Mouse (Mus musculus): ENCODE data around the gene Ptpra. TPM values are rescaled to one million over a fixed set of nuclear protein-coding genes. Genes with fewer than 3 reads are reported as not detected.
"Not testable (repeated sequence)": the region's sequence is repeated elsewhere in the genome, so short reads cannot be mapped to it uniquely, and the experiment has no call there.

Ptpra gene
- polyA plus RNA-seq, 1 experiment from 2014 or later = 142 TPM

DNA sequence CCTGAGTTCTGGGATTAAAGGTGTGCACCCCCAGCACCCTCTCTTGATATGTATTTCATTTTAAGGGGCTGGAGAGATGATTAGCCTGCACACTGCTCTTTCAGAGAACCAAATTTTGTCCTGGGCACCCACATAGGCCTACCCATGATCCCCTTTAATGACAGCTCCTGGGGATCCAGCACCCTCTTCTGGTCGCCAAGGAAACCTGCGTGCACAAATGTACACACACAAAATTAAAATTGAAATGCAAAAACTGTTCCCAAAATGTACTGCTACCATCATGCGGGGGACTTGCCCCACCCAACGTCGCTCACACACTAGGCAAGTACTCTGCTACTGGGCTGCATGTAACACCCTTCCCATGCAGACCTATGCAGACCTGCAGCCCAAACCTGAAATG lies 124.9 kb downstream of the Ptpra start:
- Histone ChIP-seq H3K4me1 (peaks cover 7% of the 10 kb centered on the region; the same call in 1 of the 2 replicates), H3K4me2 (no peak overlapping the region), H3K27ac (no peak overlapping the region), H3K9me3 (no peaks in the 10 kb centered on the region), H3K4me3 (no peak overlapping the region), H3K27me3 (replicated peaks) (peaks cover 58% of the 10 kb centered on the region), H3K9ac (no peak overlapping the region), H3K36me3 (replicated peaks) (no peaks in the 10 kb centered on the region)
- 83% methylated on average over 5 of the region's 5 CpGs for WGBS
- ATAC-seq (replicated peaks) = no peak

DNA sequence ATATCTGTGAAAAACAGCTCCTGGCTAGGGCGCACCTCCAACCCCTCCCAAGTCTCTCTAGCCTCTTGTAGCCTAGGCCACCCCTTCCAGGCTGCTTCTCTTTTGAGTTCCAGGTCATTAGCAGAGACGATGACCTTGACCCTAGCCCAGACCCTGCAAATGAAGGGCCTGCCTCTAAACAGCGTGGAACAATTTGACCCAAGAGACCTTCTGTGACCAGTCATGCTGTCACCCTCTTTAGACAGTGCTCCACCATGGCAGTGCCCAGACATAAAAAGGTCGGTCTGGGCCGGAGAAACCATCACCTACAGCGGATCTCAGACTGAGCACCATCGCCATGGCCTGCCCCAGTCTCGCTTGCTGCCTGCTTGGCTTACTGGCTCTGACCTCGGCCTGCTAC lies 125.8 kb downstream of the Ptpra start, which contains the start of gene Oxt:
Gene Oxt, plus strand, starts transcription at position 301 of the 400 bp plus-strand sequence.
- Histone ChIP-seq H3K4me2 (peak within 1 kb of the TSS; percentile 50), H3K27me3 (replicated peaks) (peaks cover 68% of the 10 kb centered on the region), H3K36me3 (replicated peaks) (no peaks in the 10 kb centered on the region), H3K27ac (no peak within 1 kb of the TSS), H3K9ac (0 out of 2 replicates have a peak within 1 kb of the TSS, but pooled peaks have one; percentile 16), H3K9me3 (no peaks in the 10 kb centered on the region), H3K4me3 (peak within 1 kb of the TSS; percentile 26), H3K4me1 (peaks cover 14% of the 10 kb centered on the region; the same call in 1 of the 2 replicates)
- no peak for ATAC-seq (replicated peaks)
- WGBS = 40% methylated on average over 9 of the region's 9 CpGs

DNA sequence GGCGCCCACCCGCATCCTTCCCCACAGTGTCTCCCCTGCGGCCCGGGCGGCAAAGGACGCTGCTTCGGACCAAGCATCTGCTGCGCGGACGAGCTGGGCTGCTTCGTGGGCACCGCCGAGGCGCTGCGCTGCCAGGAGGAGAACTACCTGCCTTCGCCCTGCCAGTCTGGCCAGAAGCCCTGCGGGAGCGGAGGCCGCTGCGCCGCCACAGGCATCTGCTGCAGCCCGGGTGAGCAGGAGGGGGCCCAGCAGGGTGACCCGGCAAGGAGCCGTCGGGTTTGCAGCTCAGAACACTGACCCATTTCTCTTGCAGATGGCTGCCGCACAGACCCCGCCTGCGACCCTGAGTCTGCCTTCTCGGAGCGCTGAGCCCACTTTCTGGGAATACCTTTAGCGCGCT lies 126.5 kb downstream of the Ptpra start:
- peaks cover 17% of the 10 kb centered on the region; the same call in 1 of the 2 replicates for H3K4me1 ChIP-seq
- H3K9ac ChIP-seq = 0 out of 2 replicates have a peak overlapping the region, but pooled peaks have one; percentile 16
- H3K27me3 ChIP-seq (replicated peaks) = peaks cover 74% of the 10 kb centered on the region
- ATAC-seq (replicated peaks); H3K9me3 ChIP-seq; H3K36me3 ChIP-seq (replicated peaks); H3K27ac ChIP-seq: not testable (repeated sequence)
- H3K4me2 ChIP-seq = peak overlapping the region; percentile 50
- under 1% methylated on average over 32 of the region's 32 CpGs for WGBS
- peak overlapping the region; percentile 26 for H3K4me3 ChIP-seq

DNA sequence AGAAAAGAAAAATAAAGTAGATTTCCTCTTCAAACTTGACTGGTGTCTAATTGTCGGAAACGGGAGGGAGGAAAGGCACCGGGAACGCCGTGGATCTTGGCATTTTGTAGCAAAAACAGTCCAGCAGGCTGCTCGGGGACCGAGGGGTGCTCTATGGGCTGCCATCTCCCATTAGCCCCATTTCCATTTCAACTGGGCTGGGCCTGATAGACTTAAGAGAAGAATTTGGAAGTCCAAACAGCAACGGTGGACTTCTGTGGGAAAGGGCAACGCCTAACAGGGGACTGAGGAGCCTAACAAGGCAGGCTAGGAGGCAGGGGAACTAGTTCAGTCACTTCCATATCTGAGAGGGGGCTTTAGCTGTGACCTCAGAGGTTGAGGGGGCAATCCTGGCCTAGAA lies 126.9 kb downstream of the Ptpra start:
- Histone ChIP-seq H3K4me3 (no peak overlapping the region), H3K4me1 (peaks cover 17% of the 10 kb centered on the region; the same call in 1 of the 2 replicates), H3K4me2 (peak overlapping the region; percentile 50; the same call in 1 of the 2 replicates), H3K27me3 (replicated peaks) (peaks cover 78% of the 10 kb centered on the region), H3K27ac (no peak overlapping the region), H3K9me3 (no peaks in the 10 kb centered on the region), H3K36me3 (replicated peaks) (no peaks in the 10 kb centered on the region), H3K9ac (no peak overlapping the region)
- WGBS = 5% methylated on average over 9 of the region's 9 CpGs
- ATAC-seq (replicated peaks) = no peak

DNA sequence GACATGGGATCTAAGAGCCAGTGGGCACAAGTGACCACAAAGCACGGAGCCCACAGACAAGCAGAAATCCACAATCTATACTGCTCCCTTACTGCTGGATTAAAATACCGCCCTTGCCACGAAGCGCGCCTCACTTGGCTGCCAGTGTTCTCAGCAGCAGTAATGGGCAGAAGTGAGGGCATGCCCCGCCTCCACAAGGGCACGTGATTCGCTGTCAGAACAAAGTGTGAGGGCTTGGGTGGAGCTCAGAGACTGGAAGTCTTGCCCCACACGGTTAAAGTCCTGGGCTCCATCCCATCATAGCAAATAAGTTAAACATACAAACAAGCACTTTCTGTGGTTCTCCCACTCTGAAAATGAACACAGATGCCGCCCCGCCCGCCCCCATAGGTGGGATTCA lies 127.6 kb downstream of the Ptpra start:
- Histone ChIP-seq H3K9ac (no peak overlapping the region), H3K9me3 (no peaks in the 10 kb centered on the region), H3K27ac (no peak overlapping the region), H3K4me3 (no peak overlapping the region), H3K27me3 (replicated peaks) (peaks cover 84% of the 10 kb centered on the region), H3K36me3 (replicated peaks) (no peaks in the 10 kb centered on the region), H3K4me2 (no peak overlapping the region), H3K4me1 (peaks cover 17% of the 10 kb centered on the region; the same call in 1 of the 2 replicates)
- ATAC-seq (replicated peaks) = 0 out of 2 replicates have a peak, but pooled peaks have one; percentile 7
- WGBS = 5% methylated on average over 12 of the region's 12 CpGs

DNA sequence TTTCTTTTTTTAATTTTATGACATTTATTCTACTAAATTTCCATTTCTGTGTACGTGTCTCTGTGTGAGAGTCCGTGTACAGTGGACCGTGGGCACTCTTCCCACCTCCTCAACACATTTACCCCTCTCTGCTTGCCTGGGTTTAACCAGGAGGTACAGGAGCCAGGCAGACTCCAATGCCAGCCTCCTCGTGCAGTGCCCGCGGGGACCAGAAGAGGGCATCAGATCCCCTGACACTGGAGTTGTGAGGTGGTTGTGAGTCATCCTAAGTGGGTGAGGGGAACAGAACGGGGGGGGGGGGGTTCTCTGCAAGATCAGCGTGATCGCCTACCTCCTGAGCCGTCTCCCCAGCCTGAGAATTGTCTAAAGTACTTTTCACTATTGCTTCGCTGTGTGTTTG lies 128.1 kb downstream of the Ptpra start:
- H3K36me3 ChIP-seq (replicated peaks) = no peaks in the 10 kb centered on the region
- no peaks in the 10 kb centered on the region for H3K9me3 ChIP-seq
- H3K27ac ChIP-seq = no peak overlapping the region
- H3K4me2 ChIP-seq = no peak overlapping the region
- 7% methylated on average over 11 of the region's 11 CpGs for WGBS
- peaks cover 88% of the 10 kb centered on the region for H3K27me3 ChIP-seq (replicated peaks)
- H3K4me3 ChIP-seq = no peak overlapping the region
- H3K4me1 ChIP-seq = peaks cover 17% of the 10 kb centered on the region; the same call in 1 of the 2 replicates
- no peak for ATAC-seq (replicated peaks)
- no peak overlapping the region for H3K9ac ChIP-seq

DNA sequence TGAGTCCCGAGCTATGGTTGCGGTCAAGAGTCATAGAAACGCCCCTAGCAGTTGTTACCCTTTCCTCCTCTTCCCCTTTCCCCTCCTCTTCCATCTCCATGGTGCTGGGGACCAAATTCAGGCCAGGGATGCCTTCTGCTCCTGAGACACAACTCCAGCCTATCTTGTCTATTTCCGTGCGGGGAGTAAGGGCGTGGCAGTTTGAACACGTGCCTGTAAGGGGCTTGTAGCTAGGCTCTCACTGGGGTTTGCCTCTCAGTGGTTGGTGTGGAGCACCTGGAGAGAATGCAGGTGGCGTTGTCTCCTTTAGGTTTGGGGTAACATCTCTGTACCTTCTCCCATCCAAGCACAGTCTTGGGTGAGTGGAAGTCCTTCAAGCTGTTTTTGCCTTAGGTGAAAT lies 129.7 kb downstream of the Ptpra start:
- Histone ChIP-seq H3K9ac (no peak overlapping the region), H3K27ac (no peak overlapping the region), H3K27me3 (replicated peaks) (peaks cover 81% of the 10 kb centered on the region), H3K4me2 (no peak overlapping the region), H3K9me3 (no peaks in the 10 kb centered on the region), H3K36me3 (replicated peaks) (no peaks in the 10 kb centered on the region), H3K4me3 (no peak overlapping the region), H3K4me1 (peaks cover 17% of the 10 kb centered on the region; the same call in 1 of the 2 replicates)
- WGBS = 6% methylated on average over 8 of the region's 8 CpGs
- no peak for ATAC-seq (replicated peaks)

DNA sequence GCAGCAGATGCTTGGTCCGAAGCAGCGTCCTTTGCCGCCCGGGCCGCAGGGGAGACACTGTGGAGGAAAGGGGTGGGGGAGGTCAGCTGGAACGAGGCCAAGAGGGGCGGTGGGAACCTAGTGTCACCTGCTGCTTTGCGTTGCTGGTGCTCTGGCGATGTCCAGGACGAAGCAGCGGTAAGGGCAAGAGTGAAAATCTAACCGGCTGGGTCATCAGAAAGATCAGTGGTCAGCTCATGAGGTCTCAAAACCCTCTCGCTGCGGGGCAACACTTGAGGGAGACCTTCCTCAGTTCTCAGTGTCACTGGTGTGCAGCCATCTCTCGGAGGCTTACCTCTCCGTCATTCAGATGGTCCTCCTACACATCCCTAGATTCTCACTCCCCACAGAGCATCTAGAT lies 131.1 kb downstream of the Ptpra start:
- no peak overlapping the region for H3K9ac ChIP-seq
- H3K4me3 ChIP-seq = peak overlapping the region; percentile 27
- H3K27ac ChIP-seq = no peak overlapping the region
- H3K27me3 ChIP-seq (replicated peaks) = peaks cover 67% of the 10 kb centered on the region
- no peaks in the 10 kb centered on the region for H3K9me3 ChIP-seq
- H3K36me3 ChIP-seq (replicated peaks) = no peaks in the 10 kb centered on the region
- no peak for ATAC-seq (replicated peaks)
- 3% methylated on average over 16 of the region's 16 CpGs for WGBS
- H3K4me1 ChIP-seq = peaks cover 14% of the 10 kb centered on the region; the same call in 1 of the 2 replicates
- peak overlapping the region; percentile 45 for H3K4me2 ChIP-seq

DNA sequence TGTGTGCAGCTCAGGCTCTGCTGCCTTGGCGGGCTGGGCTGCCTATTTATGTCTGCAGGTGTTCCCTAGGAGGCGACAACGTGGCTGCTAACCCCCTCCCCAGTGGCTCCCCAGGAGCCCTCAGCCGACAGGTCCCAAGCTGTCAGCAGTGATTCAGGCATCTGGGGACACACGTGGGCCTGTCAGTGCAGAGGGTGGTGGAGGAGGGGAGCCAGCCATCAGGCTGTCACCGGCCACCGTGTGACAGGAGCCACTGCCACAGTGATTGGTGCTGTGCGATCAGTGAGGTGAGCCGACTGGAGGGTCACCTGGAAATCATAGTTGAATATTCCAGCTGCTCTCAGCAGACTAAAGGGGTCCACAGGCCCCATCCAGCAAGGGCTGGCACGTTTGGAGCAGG lies 132.5 kb downstream of the Ptpra start, which contains the start of gene Avp:
Gene Avp, minus strand, starts transcription at position 3 of the 400 bp plus-strand sequence.
- Histone ChIP-seq H3K36me3 (replicated peaks) (no peaks in the 10 kb centered on the region), H3K9me3 (no peaks in the 10 kb centered on the region), H3K27ac (no peak within 1 kb of the TSS), H3K9ac (no peak within 1 kb of the TSS), H3K4me2 (no peak within 1 kb of the TSS), H3K4me3 (no peak within 1 kb of the TSS; the same call in 1 of the 2 replicates), H3K4me1 (peaks cover 10% of the 10 kb centered on the region; the same call in 1 of the 2 replicates), H3K27me3 (replicated peaks) (peaks cover 54% of the 10 kb centered on the region)
- ATAC-seq (replicated peaks) = no peak; the same call in 1 of the 2 replicates
- WGBS = 33% methylated on average over 10 of the region's 10 CpGs

DNA sequence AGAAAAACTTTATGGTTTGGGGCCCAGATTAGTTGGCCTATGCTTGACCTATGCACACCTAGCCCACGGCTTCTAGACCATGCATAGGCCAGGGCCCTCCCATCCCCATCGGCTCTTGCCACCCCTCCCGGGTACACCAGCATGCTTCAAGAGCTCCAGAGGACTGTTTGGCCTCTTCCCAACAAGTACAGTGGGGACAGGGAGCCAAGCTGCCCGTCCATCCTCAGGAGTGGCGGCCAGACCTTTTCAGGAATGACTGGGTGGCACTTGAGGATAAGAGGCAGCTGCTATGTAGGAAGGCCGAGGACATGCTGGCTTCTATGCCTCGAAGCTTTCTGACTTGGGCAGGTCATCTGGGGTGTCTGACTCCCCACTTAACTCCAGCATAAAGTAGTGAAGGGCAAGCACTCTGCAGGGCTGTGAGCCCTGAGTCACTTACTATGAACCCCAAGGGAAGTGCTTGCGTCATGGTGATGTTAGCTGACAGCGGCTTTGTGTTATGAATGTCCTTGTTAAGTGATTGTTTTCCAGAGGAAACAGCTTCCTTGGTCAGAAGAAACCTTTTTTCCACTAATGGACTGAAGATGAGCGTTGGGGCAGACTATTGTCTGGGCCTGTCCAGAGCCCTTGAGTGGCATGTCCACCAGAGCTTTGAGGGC lies 134.0 kb downstream of the Ptpra start:
- no peak overlapping the region for H3K4me2 ChIP-seq
- H3K27ac ChIP-seq = no peak overlapping the region
- H3K27me3 ChIP-seq (replicated peaks) = peaks cover 39% of the 10 kb centered on the region
- peaks cover 10% of the 10 kb centered on the region; the same call in 1 of the 2 replicates for H3K4me1 ChIP-seq
- 80% methylated on average over 10 of the region's 10 CpGs for WGBS
- no peak overlapping the region for H3K9ac ChIP-seq
- no peaks in the 10 kb centered on the region for H3K9me3 ChIP-seq
- H3K4me3 ChIP-seq = no peak overlapping the region
- H3K36me3 ChIP-seq (replicated peaks) = no peaks in the 10 kb centered on the region
- ATAC-seq (replicated peaks) = no peak

DNA sequence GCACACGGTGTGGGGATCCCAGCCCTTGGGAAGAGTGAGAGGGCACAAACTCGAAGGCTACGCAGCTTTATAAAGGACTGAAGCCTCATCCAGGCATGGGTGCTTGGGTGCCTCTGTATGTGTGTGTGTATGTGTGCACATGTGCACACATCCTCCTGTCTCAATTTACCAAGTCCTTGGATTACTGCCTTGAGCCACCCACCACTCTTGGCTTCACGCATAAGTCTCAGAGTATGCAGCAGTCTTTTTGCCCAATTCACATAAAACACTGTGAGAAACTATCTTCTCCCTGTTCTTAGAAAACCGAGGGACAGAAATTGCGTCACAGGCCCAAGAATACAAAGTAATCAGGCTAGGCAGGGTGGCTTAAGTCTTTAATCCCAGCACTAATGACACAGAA lies 135.9 kb downstream of the Ptpra start:
- no peaks in the 10 kb centered on the region; the same call in 1 of the 2 replicates for H3K36me3 ChIP-seq (replicated peaks)
- no peak overlapping the region for H3K4me2 ChIP-seq
- peaks cover 1% of the 10 kb centered on the region; the same call in 1 of the 2 replicates for H3K4me1 ChIP-seq
- no peak overlapping the region for H3K27ac ChIP-seq
- no peak overlapping the region for H3K9ac ChIP-seq
- no peak for ATAC-seq (replicated peaks)
- H3K4me3 ChIP-seq = no peak overlapping the region
- 83% methylated on average over 6 of the region's 6 CpGs for WGBS
- H3K27me3 ChIP-seq (replicated peaks) = peaks cover 19% of the 10 kb centered on the region
- no peaks in the 10 kb centered on the region for H3K9me3 ChIP-seq

DNA sequence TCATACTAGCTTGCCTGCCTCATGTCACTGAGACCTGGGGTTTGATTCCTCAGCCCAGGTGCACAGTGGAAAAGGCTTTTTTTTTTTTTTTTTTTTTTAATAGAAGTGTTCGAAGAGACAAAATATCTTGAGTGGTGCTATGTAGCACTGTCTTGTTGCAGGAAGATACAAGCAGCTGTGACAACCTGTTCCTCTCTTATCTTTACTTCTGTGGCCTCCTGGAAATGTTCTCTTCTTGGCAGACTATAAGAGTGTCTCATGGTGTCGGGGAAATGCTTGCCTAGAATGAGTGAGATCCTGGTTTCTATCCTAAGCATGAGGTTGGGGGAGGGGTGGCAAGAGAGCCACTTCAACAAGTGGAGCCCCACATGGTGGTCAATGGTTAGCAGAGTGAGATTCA lies 138.3 kb downstream of the Ptpra start:
- no peak overlapping the region for H3K4me3 ChIP-seq
- ATAC-seq (replicated peaks) = no peak
- no peaks in the 10 kb centered on the region for H3K9me3 ChIP-seq
- no peak overlapping the region for H3K27ac ChIP-seq
- H3K4me1 ChIP-seq = no peaks in the 10 kb centered on the region
- no peaks in the 10 kb centered on the region; the same call in 1 of the 2 replicates for H3K36me3 ChIP-seq (replicated peaks)
- H3K27me3 ChIP-seq (replicated peaks) = no peaks in the 10 kb centered on the region
- H3K4me2 ChIP-seq = no peak overlapping the region
- 87% methylated on average over 2 of the region's 2 CpGs for WGBS
- H3K9ac ChIP-seq = no peak overlapping the region
